Mouse (Mus musculus): ENCODE measurements around the gene Slc36a3.
A peak's percentile ranks its signal among the peaks of the same experiment; 100 is the strongest.

GRCm38 (mm10) chr11:55131077-55131742 lies 20.3 kb downstream of the Slc36a3 start:
- TF ChIP-seq CTCF (IDR thresholded peaks at IDR 0.05; ENCODE audit: low read depth, low read length): 0 out of 2 replicates have a peak, but pooled peaks have one; percentile 13
- no peak for TF ChIP-seq POLR2A (IDR thresholded peaks at IDR 0.05; ENCODE audit: borderline replicate concordance, low read depth, low read length)

All from bone marrow macrophage, adult 2 months (primary cell).